Mouse (Mus musculus) mature B cell (primary cell): ENCODE data around the gene Fam198b.

Source experiments
- in situ Hi-C: fragments of 300-500 bp; cut with MboI; formaldehyde crosslinking; loops from 2 replicates; pipeline ENCODE4 v1.14.3; 2019

Gene Fam198b

DNA sequence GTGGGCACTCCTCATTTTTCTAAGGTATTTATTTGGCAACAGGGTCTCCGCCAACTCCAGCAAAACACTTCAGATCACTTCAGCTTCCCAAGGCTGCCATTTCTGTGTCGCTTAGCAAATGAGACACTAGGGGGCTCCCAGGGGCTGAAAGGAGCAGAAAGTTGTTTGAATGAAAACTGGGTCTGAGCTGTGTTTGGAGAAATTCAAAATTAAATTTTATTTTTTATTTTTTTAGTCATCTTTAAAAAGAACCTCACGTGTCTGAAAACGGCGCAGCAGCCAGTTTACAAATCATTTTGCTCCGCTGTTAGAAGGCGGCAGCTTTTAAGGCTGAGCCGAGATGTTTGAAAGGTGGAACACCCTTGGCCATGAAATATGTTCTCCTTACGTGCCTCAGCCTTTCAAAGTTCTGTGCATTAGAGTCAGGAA, 442 bp downstream of the Fam198b start:
- in situ Hi-C loops: loop anchor here (25.0 kb wide), 1 partner anchor 178 kb away; no protein-coding TSS in a partner anchor

DNA sequence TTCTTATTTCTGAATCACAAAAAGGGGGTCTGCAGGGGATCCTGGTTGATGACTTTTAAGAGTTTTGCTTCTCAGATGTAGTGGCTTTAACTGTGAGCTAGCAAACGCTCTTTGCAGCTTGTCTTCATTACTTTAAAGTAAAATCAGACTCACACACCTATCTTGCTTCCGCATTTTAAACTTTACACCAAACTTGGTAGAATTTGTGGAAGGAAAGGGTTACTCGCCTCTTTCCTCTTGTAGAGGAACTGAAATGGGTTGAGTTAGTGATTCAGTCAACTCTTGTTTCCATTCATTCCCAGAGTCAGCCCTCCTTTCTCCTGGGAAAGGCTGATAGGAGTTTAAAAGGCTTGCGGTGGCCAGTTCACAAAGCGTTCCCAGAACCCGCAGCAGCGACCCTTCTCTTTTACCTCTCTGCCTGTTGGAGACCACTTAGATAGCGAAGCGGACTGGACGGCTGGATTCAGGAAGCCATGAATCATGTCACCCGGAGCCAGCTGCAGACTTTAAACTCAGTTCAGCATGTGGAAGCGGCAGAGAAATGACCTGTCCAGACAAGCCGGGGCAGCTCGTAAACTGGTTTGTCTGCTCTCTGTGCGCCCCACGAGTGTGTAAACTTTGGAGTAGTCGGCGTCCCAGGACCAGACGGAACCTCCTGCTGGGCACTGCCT, 1.5 kb downstream of the Fam198b start:
- in situ Hi-C loops: loop anchor here (25.0 kb wide), 1 partner anchor 176 kb away; no protein-coding TSS in a partner anchor

DNA sequence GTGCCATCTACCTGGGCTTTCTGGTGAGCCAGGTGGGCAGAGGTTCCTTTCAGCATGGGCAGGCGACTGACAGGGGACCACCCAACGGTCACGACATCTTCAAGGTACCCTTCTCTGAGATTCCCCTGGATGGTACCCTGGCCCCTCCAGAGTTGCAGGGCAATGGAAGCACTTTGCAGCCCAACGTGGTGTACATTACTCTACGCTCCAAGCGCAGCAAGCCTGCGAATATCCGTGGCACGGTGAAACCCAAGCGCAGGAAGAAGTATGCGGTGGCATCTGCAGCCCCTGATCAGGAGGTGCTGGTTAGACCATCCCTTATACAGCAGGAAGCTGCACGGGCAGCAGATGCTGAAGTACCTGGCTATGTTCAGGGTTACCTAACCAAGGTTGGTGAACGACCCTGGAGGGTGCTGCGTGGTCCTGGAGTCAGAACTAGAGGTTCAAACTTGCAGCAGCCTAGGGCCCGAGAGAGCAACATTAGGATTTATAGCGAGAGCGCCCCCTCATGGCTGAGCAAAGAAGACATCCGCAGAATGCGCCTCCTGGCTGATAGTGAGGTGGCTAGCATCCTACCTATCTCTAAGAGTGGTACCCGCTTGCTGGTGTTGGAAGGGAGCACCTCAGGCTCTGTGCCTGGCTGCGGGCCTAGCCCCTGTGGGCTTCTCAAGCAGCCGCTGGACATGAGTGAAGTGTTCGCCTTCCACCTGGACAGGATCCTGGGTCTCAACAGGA, 2.2 kb downstream of the Fam198b start:
- in situ Hi-C loops: loop anchor here (25.0 kb wide), 1 partner anchor 176 kb away; no protein-coding TSS in a partner anchor

DNA sequence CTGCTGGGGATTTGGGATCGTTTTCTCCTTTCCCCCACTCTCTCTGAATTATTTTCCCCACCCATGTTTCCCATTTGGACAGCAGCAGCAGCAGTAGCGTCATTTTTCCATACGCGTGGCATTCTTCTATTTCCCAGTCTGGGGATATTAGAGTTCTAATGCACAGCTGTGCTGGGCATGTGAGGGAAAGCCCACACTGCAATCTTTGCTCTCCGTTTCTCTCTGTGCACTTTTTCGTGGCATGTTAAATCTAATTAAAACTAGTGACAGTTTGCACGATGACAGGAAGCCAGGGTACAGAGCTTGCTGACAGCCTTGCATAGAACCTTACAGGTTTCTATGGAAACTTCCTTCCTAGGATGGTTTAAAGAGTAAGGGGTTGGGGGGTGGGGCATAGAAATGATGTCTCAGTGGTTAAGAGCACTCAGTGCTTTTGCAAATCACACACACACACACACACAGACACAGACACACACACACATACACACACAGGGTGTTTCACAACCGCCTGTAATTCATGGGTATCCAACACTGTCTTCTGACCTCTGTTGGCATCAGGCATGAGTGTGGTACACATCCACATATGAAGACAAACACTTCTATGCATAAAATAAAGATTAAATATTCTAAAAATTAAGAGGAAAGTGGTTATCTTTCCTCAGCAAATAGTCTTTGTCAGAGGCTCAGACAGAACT, 3.0 kb downstream of the Fam198b start:
- in situ Hi-C loops: loop anchor here (25.0 kb wide), 1 partner anchor 175 kb away; no protein-coding TSS in a partner anchor

DNA sequence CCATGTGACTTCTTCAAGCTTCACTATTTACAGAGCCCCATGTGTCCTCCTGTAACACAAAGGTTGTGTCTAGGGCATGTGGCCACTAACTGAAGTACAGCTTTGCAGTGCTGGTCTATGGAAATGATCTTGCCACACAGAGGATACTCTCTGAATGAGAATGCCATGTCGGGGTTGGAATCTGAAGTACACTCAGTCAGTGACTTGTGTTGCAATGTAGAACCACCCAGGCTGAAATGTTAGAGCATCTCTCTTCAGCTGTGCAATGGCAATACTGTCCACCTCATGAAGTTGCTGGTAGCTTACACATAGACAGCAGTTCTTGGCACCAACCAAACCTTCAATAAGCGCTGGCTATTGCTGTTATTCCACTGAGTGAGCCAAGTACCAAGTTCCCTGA, 3.6 kb downstream of the Fam198b start:
- in situ Hi-C loops: loop anchor here (25.0 kb wide), 1 partner anchor 174 kb away; no protein-coding TSS in a partner anchor

DNA sequence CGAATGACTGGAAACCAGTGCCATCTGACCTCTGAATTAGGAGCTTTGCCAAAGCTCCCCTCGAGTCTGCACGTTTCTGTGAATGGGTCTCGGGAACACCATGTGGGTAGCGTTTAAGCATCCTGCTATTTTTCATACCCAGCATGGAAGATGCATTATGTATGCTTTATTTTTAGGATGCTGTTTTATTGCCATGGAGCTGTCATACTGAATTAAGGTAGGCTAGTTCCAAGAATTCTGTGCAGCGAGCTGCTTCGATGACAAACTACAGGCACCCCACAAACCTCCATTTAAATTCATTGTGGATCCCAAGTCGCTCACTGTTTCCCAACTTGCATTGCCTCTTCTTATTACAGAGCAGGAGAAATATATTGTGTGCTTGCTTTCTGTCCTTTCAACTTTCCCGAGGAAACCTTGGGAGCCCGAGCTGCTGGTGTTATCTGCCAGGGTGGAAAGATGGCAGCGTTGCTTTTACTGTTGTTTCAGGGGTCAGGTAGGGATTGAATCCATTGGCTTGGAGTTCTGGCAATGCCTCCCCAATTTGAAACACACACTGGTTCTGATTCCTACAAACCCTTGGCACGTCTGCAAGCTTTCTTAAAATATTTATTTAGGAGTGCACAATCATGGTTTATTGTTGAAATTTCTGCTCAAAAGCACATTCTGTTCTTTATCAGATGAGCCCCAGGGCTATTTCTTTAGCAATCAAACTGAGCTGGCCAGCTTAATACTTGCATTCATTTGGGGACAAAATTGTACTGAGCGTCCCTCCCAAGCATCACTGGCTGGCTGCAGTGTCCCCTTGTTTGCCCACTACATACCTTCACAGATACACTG, 13.4 kb downstream of the Fam198b start:
- in situ Hi-C loops: loop anchor here (25.0 kb wide), 1 partner anchor 165 kb away; no protein-coding TSS in a partner anchor

DNA sequence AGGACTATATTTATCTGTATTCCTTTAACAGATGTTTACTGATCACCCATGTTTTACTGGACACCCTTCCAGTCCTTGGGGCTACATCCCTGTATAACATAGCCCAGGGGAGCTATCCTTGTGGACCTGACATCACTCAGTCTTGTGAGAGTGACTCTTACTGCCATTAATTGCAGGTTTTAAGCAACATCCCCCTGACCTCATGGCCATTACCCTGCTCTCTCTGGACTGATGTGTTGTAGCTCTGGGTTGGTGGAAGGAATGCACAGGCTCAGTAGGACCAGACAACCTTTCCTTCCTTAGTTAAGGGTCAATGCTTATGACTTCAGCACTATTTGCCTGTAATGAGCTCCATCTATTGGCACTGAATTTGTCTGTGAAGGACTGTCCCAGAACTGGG, 14.2 kb downstream of the Fam198b start:
- in situ Hi-C loops: loop anchor here (25.0 kb wide), 1 partner anchor 164 kb away; no protein-coding TSS in a partner anchor

DNA sequence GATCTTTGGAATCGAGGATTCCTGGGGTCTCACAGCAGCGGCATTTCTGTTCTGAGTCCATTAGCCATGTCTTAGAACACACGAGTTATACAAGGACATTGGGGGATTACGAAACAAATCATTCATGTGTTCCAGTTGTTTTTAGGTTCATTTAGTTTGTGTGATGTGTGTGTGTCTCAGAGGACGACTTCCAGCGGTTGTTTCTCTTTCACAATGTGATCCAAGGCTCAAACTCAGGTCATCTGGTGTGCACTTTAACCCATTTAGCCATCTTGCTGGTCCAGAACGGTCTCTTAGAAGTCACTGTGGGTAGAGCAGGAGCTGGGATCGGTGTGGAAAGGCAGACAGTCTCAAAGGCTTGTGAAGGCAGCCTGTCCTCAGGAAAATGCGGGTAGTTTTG, 15.6 kb downstream of the Fam198b start:
- in situ Hi-C loops: loop anchor here (25.0 kb wide), 1 partner anchor 162 kb away; no protein-coding TSS in a partner anchor

DNA sequence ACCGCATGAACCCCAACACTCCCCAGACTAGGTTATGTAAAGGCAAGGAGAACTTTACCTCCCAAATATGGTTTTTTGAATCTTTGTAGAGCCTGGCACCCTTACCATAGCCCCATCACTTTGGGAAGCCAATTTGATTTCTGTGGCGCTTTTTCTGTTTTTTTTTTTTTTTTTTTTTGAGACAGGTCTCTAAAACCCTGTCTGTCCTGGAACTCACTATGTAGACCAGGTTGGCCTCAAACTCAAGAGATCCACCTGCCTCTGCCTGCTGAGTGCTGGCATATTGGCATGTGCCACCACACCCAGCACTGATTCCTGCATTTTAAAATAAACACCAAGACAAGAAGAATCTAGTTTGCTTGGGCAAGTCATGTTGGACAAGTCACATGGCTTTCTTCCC, 16.2 kb downstream of the Fam198b start:
- in situ Hi-C loops: no loop called here

DNA sequence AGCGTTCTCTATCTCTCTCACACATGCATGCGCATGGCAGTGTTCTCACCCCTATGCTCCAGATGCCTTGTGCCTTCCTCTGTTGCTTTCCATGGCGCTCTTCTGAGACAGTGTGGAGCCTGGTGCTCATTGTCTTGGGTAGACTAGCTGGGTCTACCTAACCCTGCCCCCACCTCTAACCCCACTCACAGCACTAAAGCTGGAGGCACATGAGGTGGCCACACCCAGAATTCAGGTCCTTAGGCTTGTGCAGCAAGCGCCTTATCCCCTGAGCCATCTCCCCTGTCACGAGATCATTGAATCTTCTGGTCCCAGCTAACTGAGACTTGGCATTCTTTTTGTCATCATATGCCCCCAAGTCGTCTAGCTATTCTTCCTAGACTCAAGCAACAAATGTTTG, 17.0 kb downstream of the Fam198b start:
- in situ Hi-C loops: no loop called here

DNA sequence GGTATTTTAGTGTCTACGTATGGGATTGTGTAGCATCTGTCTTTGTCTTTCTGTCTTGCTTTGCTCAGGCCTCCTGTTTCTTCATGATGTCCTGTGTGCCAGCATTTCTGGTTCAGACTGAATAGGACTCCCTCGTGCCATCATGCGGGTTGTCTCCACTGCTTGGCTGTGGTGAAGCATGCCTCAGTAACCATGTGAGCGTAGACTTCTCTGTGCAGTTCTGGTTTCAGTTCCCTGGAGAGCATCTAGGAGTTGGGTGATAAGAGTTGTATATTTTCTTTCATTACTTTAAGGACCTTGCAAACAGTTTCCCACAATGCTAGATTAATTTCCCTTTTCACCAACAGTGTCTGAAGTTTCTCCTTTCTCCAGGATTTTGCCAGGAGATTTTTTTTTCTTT, 17.4 kb downstream of the Fam198b start:
- in situ Hi-C loops: no loop called here

DNA sequence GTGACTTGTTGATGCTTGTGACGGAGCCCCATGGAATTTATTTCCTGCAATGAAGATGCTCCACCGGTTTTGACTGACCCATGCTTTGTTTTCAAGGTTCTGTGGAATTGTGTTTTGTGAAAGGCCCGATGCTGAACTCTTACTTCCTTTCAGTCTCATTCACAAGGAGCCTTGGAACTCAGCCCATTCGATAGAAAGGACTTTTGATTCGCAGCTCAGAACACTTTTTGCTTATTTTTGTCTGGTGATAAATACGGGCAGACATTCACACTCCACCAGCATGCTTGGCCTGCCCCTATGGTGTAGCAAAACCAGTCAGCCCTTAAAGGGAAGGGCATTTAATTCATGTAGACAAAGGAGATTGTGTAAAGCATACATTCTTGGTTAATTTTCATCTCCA, 19.5 kb downstream of the Fam198b start:
- in situ Hi-C loops: no loop called here

DNA sequence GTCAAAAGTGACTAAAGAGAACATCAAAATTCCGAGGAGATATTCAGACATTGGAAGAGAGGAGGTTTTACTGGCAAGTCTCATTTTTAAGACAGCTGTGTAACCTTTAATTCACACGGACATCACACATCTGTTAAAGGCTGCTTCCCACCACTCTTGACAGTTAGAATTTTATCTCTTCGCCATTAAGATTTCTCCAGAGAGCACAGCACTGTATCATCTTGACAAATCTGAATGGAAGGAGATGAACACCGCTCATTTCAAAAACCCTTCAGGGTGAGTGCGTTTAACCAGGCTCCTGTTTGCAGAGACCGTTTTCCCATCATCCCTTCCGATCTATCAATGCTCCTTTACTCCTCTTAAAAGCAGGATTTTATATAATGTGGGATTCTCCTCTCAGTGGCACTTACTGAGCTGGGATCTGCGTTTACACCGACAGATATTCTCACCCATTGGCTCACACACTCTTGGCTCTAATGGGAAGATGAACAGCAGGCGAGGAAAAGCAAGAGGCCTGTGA, 20.0 kb downstream of the Fam198b start:
- in situ Hi-C loops: no loop called here

DNA sequence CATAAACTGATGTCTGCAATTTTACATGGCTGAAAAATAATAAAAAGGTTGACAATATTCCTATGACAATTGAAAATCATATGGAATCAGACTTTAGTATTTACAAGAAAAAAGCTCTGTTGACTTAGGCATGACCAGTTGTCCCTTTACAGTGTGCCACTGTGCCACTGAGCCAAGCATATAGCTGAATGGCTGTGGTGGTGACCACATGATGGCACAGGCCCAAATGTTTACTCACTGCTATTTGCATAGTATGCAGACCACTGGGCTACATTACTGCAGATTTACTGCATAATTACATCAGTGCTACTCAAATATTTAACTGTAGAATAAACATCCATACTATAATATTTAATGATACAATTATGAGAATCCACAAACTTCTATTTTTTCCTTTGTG, 21.1 kb downstream of the Fam198b start:
- in situ Hi-C loops: no loop called here

DNA sequence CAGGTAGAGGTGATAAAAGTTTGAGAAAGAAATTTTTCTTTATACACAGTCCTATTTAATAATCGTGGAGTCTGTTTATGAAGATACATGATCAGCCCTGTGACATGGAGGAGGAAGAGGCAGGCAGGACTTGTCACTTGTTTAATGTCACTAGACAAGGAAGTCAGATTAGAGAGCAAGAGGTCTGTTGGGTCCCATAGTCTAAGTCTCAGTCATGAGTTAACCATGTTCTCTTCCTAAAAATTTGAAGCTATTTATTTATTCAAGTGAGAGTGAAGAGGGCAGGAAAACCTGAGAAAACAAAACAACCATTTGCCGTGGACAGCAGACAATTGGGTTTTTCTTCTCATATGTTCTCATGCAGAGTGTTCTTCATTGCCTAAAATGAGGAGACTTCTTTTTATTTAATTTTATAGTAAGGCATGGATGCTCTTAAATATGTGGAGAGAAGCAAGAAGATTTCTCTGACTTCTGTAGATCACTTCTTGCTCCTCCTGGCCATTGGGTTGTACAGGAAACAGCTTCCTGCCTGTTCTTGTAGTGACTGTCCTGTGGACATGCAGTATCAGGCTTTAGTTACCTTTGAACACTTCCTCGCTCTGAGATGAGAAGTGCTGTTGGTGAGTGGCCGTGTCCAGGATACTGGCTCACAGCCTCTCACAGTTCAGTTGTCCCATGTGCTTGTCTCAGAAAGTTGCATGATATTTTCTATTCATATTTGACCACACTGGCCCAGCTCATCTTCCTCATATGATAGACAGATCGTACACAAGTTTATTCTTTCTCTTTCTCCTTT, 22.1 kb downstream of the Fam198b start:
- in situ Hi-C loops: no loop called here

DNA sequence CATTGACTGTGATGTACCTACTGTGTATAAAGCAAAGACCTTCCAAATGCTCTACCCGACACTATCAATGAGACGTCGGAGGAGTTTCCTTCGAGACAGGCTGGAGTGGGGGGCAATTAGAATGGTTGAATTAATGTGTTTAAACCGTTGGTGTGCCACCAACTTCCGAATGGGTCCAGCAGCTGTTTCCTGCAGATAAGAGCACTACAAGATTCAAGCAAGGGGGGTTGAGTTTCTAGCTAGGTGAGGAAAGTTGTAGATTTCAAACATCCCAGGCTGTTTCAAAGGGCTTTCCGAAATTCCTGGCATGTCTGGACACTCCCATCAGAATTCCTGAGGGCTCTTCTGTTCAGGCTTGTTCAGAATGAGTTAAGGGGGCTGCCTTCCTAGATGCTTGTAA, 22.9 kb downstream of the Fam198b start:
- in situ Hi-C loops: no loop called here

DNA sequence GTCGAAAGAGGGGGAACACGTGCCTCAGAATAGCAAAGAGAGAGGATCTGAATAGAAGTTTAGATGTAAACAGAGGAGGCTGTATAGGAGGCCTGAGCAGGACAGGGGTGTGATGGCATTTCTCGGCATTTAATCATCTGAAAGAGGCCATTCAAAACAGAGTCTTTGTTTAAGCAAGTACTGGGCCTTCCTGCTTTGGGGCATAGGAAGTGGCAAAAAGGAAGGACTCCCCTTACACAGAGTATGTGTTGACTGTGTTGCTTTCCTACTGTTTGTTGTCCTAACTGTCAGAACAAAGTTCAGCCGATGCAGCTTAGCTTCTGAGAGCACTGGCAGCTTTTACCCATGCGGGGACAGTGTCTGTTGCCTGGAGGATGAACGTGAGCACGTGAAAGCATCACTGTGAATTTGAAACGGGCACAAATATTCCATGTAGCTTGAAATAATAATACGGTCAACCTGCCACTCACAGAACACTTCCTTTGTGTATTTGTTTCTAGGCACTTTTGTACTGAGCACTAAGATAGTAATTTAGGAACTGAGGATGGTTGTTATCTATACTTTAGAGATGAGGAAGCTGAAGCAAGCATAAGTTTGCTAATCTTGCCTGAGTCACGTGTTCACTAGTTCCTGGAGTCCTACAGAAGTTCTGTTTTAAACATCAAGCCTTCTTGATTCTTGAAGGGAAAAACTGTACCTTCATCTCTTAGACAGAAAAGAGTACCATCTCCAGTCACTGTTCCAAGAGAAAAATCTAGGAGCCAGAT, 26.2 kb downstream of the Fam198b start:
- in situ Hi-C loops: no loop called here

DNA sequence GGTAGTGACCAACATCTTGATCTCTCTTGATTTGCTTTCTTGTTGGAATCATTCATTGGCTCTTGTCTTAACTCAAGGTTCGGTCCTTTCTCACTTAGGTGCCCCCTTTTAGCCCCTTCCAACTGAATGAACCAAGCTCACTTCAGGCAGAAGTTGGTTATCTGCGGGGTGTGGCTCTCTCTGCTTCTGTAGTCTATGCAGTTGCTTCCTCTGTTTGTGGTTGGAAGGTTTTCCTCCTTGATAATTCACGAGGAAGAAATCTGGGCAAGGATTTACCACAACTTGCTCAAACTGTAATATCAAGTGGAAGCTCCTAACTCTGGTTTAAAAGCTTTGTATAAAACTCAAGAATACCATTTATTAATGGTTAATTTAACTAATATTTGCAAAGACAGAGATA, 26.8 kb downstream of the Fam198b start:
- in situ Hi-C loops: no loop called here

DNA sequence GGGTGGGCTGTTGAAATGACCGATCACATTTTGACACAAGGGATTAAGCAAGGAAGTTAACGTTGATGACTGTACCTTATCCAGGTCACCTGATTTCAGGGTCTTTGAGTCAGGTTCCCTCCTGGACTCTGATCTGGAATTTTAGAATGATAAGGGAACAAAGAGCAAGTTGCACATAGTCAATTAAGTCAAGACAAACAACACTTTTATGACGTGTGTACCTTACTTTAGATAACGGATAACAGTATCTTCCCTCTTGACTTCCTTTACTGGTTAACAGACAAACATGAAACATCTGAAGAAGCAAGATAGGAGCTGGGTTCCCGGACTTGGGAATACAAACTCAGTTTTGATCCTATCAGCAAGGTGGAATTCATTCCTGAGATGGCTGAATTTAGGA, 29.7 kb downstream of the Fam198b start:
- in situ Hi-C loops: no loop called here

DNA sequence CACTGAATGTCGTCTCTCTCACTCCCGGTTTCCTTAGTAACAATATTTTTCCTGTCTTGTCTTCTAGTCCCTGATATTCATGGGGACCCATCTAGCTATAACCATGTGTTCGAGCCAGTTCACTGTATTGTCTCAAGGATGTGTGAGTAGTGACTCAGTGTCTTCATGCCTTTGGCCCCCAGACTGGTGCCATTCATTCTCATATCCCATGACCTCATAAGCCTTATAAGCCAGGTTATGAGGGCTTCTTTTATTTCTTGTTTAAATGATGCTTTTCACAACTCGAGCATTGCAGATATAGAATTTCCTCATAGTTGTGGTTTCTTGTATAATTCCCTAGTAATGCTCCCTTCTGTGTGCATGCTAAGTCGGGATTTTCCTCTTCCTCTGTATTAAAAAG, 31.9 kb downstream of the Fam198b start:
- in situ Hi-C loops: no loop called here
